Mouse (Mus musculus): ENCODE measurements around the gene Zfp609. TPM values are rescaled to one million over a fixed set of nuclear protein-coding genes. Genes with fewer than 3 reads are reported as not detected.

Gene Zfp609
- total RNA-seq, 2 experiments from 2014 or later: 56.2 to 58.6 TPM

- no peak for DNase-seq (ENCODE audit: low spot score in 2 of 2)
Measured at GRCm38 (mm10) chr9:65771011-65771664, 56.2 kb downstream of the Zfp609 start.

- peak in 1 of 2 experiments; percentile 45 for DNase-seq (ENCODE audit: low spot score in 2 of 2)
Measured at GRCm38 (mm10) chr9:65762728-65763127, 64.6 kb downstream of the Zfp609 start.

GRCm38 (mm10) chr9:65759992-65760391 lies 67.4 kb downstream of the Zfp609 start:
- no peak for DNase-seq (ENCODE audit: low spot score in 2 of 2)

GRCm38 (mm10) chr9:65759256-65759655 lies 68.1 kb downstream of the Zfp609 start:
- peak in 1 of 2 experiments; percentile 46 for DNase-seq (ENCODE audit: low spot score in 2 of 2)

- DNase-seq (ENCODE audit: low spot score in 2 of 2): no peak
Measured at GRCm38 (mm10) chr9:65757826-65758225, 69.5 kb downstream of the Zfp609 start.

- DNase-seq (ENCODE audit: low spot score in 2 of 2): no peak
Measured at GRCm38 (mm10) chr9:65755673-65756375, 71.5 kb downstream of the Zfp609 start.

- no peak for DNase-seq (ENCODE audit: low spot score in 2 of 2)
Measured at GRCm38 (mm10) chr9:65755164-65755563, 72.2 kb downstream of the Zfp609 start.

GRCm38 (mm10) chr9:65752632-65753031 lies 74.7 kb downstream of the Zfp609 start:
- DNase-seq (ENCODE audit: low spot score in 2 of 2): no peak

- DNase-seq (ENCODE audit: low spot score in 2 of 2): no peak
Measured at GRCm38 (mm10) chr9:65751906-65752305, 75.5 kb downstream of the Zfp609 start.

- DNase-seq (ENCODE audit: low spot score in 2 of 2): no peak
Measured at GRCm38 (mm10) chr9:65748102-65748501, 79.3 kb downstream of the Zfp609 start.

GRCm38 (mm10) chr9:65746479-65746878 lies 80.9 kb downstream of the Zfp609 start:
- DNase-seq (ENCODE audit: low spot score in 2 of 2): no peak

GRCm38 (mm10) chr9:65745456-65745855 lies 81.9 kb downstream of the Zfp609 start:
- no peak for DNase-seq (ENCODE audit: low spot score in 2 of 2)

- DNase-seq (ENCODE audit: low spot score in 2 of 2): peak; percentile 55 to 75
Measured at GRCm38 (mm10) chr9:65744171-65745082, 82.9 kb downstream of the Zfp609 start.

GRCm38 (mm10) chr9:65743809-65744170 lies 83.6 kb downstream of the Zfp609 start:
- DNase-seq (ENCODE audit: low spot score in 2 of 2): no peak

GRCm38 (mm10) chr9:65743322-65743721 lies 84.0 kb downstream of the Zfp609 start:
- no peak for DNase-seq (ENCODE audit: low spot score in 2 of 2)

GRCm38 (mm10) chr9:65742777-65743176 lies 84.6 kb downstream of the Zfp609 start:
- DNase-seq (ENCODE audit: low spot score in 2 of 2): no peak

- no peak for DNase-seq (ENCODE audit: low spot score in 2 of 2)
Measured at GRCm38 (mm10) chr9:65741066-65741852, 86.1 kb downstream of the Zfp609 start.

- DNase-seq (ENCODE audit: low spot score in 2 of 2): no peak
Measured at GRCm38 (mm10) chr9:65734931-65735330, 92.4 kb downstream of the Zfp609 start.

GRCm38 (mm10) chr9:65728588-65728987 lies 98.8 kb downstream of the Zfp609 start:
- DNase-seq (ENCODE audit: low spot score in 2 of 2): no peak

GRCm38 (mm10) chr9:65727491-65727890 lies 99.9 kb downstream of the Zfp609 start:
- peak in 1 of 2 experiments; percentile 36 for DNase-seq (ENCODE audit: low spot score in 2 of 2)

- no peak for DNase-seq (ENCODE audit: low spot score in 2 of 2)
Measured at GRCm38 (mm10) chr9:65726431-65726830, 100.9 kb downstream of the Zfp609 start.

Measured in layer of hippocampus, adult 18-20 months (tissue).